ENCODE assay signal across 20 mouse cellular contexts in genomic region chr1:155372821-155373220, GRCm38 (mm10). TPM values are rescaled to one million over a fixed set of nuclear protein-coding genes. Genes with fewer than 3 reads are reported as not detected.
A peak's percentile ranks its signal among the peaks of the same experiment; 100 is the strongest.
DNase-seq lines count a peak whose midpoint lies in the region; ATAC-seq and TF ChIP-seq lines count a peak whose summit lies in the region.
"Had no signal": no experiment of that assay in that cellular context is flagged by ENCODE, and none has a peak within 500 bp of the region (broad histone marks: within the 10 kb centered on the region; RNA-seq: fewer than 3 reads in every experiment).

No protein-coding gene starts in this region.

- peaks cover 2% of the 10 kb centered on the region; the same call in 1 of the 2 replicates for H3K4me1 ChIP-seq in liver, adult 2 months (ENCODE audit: control insufficient read depth, insufficient read depth, low read length)
- H3K4me1 ChIP-seq in liver, embryonic 12.5 days = peaks cover 10% of the 10 kb centered on the region
- H3K4me1 ChIP-seq: embryonic facial prominence, embryonic 12.5 days had no signal

- peaks cover 2% of the 10 kb centered on the region; the same call in 1 of the 2 replicates for H3K79me2 ChIP-seq in liver, adult 2 months (ENCODE audit: control insufficient read depth, insufficient read depth, low read length)

- H3K9ac ChIP-seq in liver, adult 2 months (ENCODE audit: low read depth, low read length) = no peak overlapping the region
- H3K9ac ChIP-seq in liver, embryonic 12.5 days = no peak overlapping the region
- H3K9ac ChIP-seq: embryonic facial prominence, embryonic 12.5 days; heart, embryonic 13.5 days; hindbrain, embryonic 15.5 days had no signal

- no peak overlapping the region for H3K4me3 ChIP-seq in gastrocnemius, adult 2 months
- H3K4me3 ChIP-seq in liver, adult 2 months (ENCODE audit: insufficient read depth, low read depth, low read length) = no peak overlapping the region
- H3K4me3 ChIP-seq in liver, embryonic 12.5 days = no peak overlapping the region
- H3K4me3 ChIP-seq: embryonic facial prominence, embryonic 12.5 days; heart, embryonic 13.5 days; hindbrain, embryonic 15.5 days had no signal

- 20% methylated on average over 1 of the region's 1 CpGs for WGBS in liver, adult 2 months
- WGBS in liver, embryonic 12.5 days (ENCODE audit: insufficient replicate concordance) = 72% methylated on average over 1 of the region's 1 CpGs

- no peak for TF ChIP-seq CTCF in gastrocnemius, adult 2 months (IDR thresholded peaks at IDR 0.05)
- no peak for TF ChIP-seq CTCF in liver, adult 2 months (IDR thresholded peaks at IDR 0.05; ENCODE audit: low read depth, low read length)

- DNase-seq in adrenal gland, adult 2 months = peak; percentile 9
- no peak for DNase-seq in adrenal gland, postnatal 14 days
- no peak for DNase-seq in gastrocnemius, adult 2 months
- no peak for DNase-seq in gastrocnemius, postnatal 10 days
- DNase-seq in liver, adult 2 months (ENCODE audit: extremely low read depth, low read depth, low spot score) = peak; percentile 46
- DNase-seq in testis, postnatal 14 days (ENCODE audit: low spot score) = no peak
- DNase-seq: adrenal gland, postnatal 25 days; B cell, adult 2 months; cerebellum, adult 8-10 months; cerebellum, postnatal 36 days; gastrocnemius, postnatal 36 days; heart, adult 11 months; heart, postnatal 36 days had no signal

- TF ChIP-seq POLR2A in liver, adult 2 months (IDR thresholded peaks at IDR 0.05; ENCODE audit: extremely low read depth, insufficient read depth, low read length) = no peak

- H3K27ac ChIP-seq in gastrocnemius, adult 2 months = peak overlapping the region; percentile 28; the same call in 1 of the 2 replicates
- no peak overlapping the region for H3K27ac ChIP-seq in liver, adult 2 months (replicated peaks; ENCODE audit: insufficient read depth, low read depth, low read length)
- no peak overlapping the region for H3K27ac ChIP-seq in liver, embryonic 12.5 days
- H3K27ac ChIP-seq: embryonic facial prominence, embryonic 12.5 days; heart, embryonic 13.5 days; hindbrain, embryonic 15.5 days had no signal

- H3K9me3 ChIP-seq in liver, embryonic 12.5 days (replicated peaks) = no peaks in the 10 kb centered on the region
- H3K9me3 ChIP-seq: embryonic facial prominence, embryonic 12.5 days; G1E; heart, embryonic 13.5 days; hindbrain, embryonic 15.5 days had no signal

- ATAC-seq in liver, embryonic 12.5 days = no peak
- ATAC-seq: CD4-positive, CD25-positive, alpha-beta regulatory T cell, adult 4 months; forebrain, embryonic 16.5 days had no signal

- H3K27me3 ChIP-seq in liver, adult 2 months (ENCODE audit: control insufficient read depth, insufficient read depth, low read length) = no peaks in the 10 kb centered on the region
- no peaks in the 10 kb centered on the region for H3K27me3 ChIP-seq in liver, embryonic 12.5 days (replicated peaks)
- H3K27me3 ChIP-seq: embryonic facial prominence, embryonic 12.5 days; heart, embryonic 13.5 days; hindbrain, embryonic 15.5 days had no signal

- intact Hi-C loops in gastrocnemius, adult 2 months (cut with DNase I) = no loop called here

- no peaks in the 10 kb centered on the region for H3K36me3 ChIP-seq in liver, adult 2 months (ENCODE audit: control insufficient read depth, insufficient read depth, low read length)
- no peaks in the 10 kb centered on the region for H3K36me3 ChIP-seq in liver, embryonic 12.5 days
- H3K36me3 ChIP-seq: embryonic facial prominence, embryonic 12.5 days; heart, embryonic 13.5 days; hindbrain, embryonic 15.5 days had no signal

- H3K4me2 ChIP-seq in liver, embryonic 12.5 days = no peak overlapping the region
- H3K4me2 ChIP-seq: embryonic facial prominence, embryonic 12.5 days; heart, embryonic 13.5 days; hindbrain, embryonic 15.5 days had no signal

RNA-seq across cellular contexts. Expression of gene Xpr1, which starts 44.4 kb away (rescaled TPM):
- 10 to 100 TPM; 36.4 to 46.6 TPM for total RNA-seq in adrenal gland, adult 2 months (2021)
- polyA plus RNA-seq in adrenal gland, adult 2 months (2012; rRNA removed) = 5.1 and 7.5 TPM in 2 replicates
- total RNA-seq in adrenal gland, postnatal 14 days (2021) = 40.9 and 41.8 TPM in 2 replicates
- 10 to 100 TPM; 39.5 to 62.2 TPM for total RNA-seq in gastrocnemius, adult 2 months (2021)
- 10 to 100 TPM; 29.3 to 32.6 TPM for total RNA-seq in gastrocnemius, postnatal 10 days (2021)
- total RNA-seq in liver, adult 2 months (2014; rRNA removed) = 15.8 and 17.1 TPM in 2 replicates
- polyA plus RNA-seq in liver, adult 2 months (2012; rRNA removed) = 5.4 and 6.3 TPM in 2 replicates
- 6.7 and 6.9 TPM in 2 replicates for polyA plus RNA-seq in liver, embryonic 12.5 days (2016; fragmentation: Nextera tagmentation; extraction: Ambion mirVana)

Comparison
In these comparisons a context has a peak if more than half of its experiments do, and no peak if none do; other contexts are left out.
1. DNase-seq: peak in adrenal gland, adult 2 months (single experiment) and liver, adult 2 months (single experiment); none in adrenal gland, postnatal 14 days (single experiment), gastrocnemius, adult 2 months (single experiment), gastrocnemius, postnatal 10 days (single experiment) and testis, postnatal 14 days (single experiment).